Mouse (Mus musculus): ENCODE measurements at regions not wholly inside any gene's neighbourhood (a gene's known extent, or its start where the extent isn't known, plus 50 kb on each side); places are given as distances from the start of the nearest gene placed in this dataset.

- TF ChIP-seq CTCF (IDR thresholded peaks at IDR 0.05; ENCODE audit: borderline replicate concordance, extremely low read depth, insufficient read depth, insufficient read length) (no peak), POLR2A (IDR thresholded peaks at IDR 0.05; ENCODE audit: borderline replicate concordance, extremely low read depth, insufficient read depth, insufficient read length, poor library complexity, severe bottlenecking) (no peak)
Observed at GRCm38 (mm10) chr5:141137716-141138115, 103.6 kb upstream of the Sdk1 start.
